Mouse (Mus musculus): ENCODE data around the gene P2ry6. TPM values are rescaled to one million over a fixed set of nuclear protein-coding genes. Genes with fewer than 3 reads are reported as not detected.
A peak's percentile ranks its signal among the peaks of the same experiment; 100 is the strongest.

The P2ry6 gene
- polyA plus RNA-seq, 1 experiment: 1.3 TPM

GRCm38 (mm10) chr7:100911791-100912190 is 62.7 kb downstream of the P2ry6 start:
- Histone ChIP-seq H3K4me3 (replicated peaks; ENCODE audit: control insufficient read depth, low read depth, low read length) (no peak overlapping the region), H3K4me1 (ENCODE audit: control insufficient read depth, insufficient read depth, low read length) (no peaks in the 10 kb centered on the region), H3K27ac (ENCODE audit: control insufficient read depth, insufficient read depth, low read depth, low read length, poor library complexity) (no peak overlapping the region)
- 86% methylated on average over 9 of the region's 9 CpGs for WGBS
- TF ChIP-seq POLR2A (IDR thresholded peaks at IDR 0.05; ENCODE audit: borderline replicate concordance, control insufficient read depth, low read depth, low read length): no peak
- no peak for TF ChIP-seq CTCF (IDR thresholded peaks at IDR 0.05; ENCODE audit: control insufficient read depth, insufficient read depth, low read length)

DNA sequence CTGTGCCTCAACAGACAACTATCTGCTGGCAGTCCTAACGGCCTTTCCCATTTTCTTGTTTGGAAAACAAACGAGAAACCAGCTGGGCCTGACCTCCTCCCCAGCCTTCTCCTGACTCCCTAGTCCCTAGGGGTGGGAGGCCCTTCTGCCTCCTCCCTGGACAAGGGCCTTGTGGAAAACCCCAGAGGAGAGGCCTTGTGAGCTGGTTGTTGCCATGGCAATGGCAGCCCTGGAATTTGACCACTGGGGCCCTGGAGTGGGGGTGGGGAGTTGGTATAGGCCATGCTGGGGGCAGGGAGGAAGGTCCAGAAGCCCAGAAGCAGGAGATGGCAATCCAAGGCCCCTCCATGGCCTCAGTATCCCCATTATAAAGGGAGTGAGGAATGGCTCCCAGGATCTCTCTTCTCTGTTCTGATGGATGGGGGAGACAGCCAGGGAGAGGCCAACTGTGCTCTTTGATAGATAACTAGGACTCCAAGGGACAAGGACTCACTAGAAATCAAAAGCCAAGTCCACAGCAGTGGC is 63.1 kb downstream of the P2ry6 start:
- Histone ChIP-seq H3K4me3 (replicated peaks; ENCODE audit: control insufficient read depth, low read depth, low read length) (no peak overlapping the region), H3K4me1 (ENCODE audit: control insufficient read depth, insufficient read depth, low read length) (no peaks in the 10 kb centered on the region), H3K27ac (ENCODE audit: control insufficient read depth, insufficient read depth, low read depth, low read length, poor library complexity) (no peak overlapping the region)
- 85% methylated on average over 2 of the region's 2 CpGs for WGBS
- TF ChIP-seq CTCF (IDR thresholded peaks at IDR 0.05; ENCODE audit: control insufficient read depth, insufficient read depth, low read length): no peak
- no peak for TF ChIP-seq POLR2A (IDR thresholded peaks at IDR 0.05; ENCODE audit: borderline replicate concordance, control insufficient read depth, low read depth, low read length)

DNA sequence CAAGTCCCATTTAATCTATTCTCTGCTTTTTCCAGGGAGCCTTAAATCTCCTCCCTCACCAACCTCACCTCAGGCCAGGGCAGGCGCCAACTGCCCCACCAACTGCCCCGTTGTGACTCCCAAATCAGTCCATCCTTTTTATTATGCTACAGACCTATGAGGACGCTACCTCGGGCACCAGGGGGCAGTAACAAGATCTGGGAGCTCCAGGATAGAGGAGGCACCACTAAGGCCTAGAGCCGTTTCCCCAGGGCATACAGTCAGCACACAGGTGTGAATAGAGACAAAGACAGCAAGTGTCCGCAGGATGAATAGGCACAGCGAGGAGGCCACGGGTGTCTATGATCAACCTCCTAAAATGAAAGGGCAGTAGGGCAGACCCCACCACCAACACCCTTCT is 65.9 kb downstream of the P2ry6 start:
- Histone ChIP-seq H3K27ac (ENCODE audit: control insufficient read depth, insufficient read depth, low read depth, low read length, poor library complexity) (no peak overlapping the region), H3K4me3 (replicated peaks; ENCODE audit: control insufficient read depth, low read depth, low read length) (no peak overlapping the region), H3K4me1 (ENCODE audit: control insufficient read depth, insufficient read depth, low read length) (no peaks in the 10 kb centered on the region)
- TF ChIP-seq POLR2A (IDR thresholded peaks at IDR 0.05; ENCODE audit: borderline replicate concordance, control insufficient read depth, low read depth, low read length) (no peak), CTCF (IDR thresholded peaks at IDR 0.05; ENCODE audit: control insufficient read depth, insufficient read depth, low read length) (peak; percentile 22; the same call in 1 of the 2 replicates)
- 51% methylated on average over 8 of the region's 8 CpGs for WGBS

DNA sequence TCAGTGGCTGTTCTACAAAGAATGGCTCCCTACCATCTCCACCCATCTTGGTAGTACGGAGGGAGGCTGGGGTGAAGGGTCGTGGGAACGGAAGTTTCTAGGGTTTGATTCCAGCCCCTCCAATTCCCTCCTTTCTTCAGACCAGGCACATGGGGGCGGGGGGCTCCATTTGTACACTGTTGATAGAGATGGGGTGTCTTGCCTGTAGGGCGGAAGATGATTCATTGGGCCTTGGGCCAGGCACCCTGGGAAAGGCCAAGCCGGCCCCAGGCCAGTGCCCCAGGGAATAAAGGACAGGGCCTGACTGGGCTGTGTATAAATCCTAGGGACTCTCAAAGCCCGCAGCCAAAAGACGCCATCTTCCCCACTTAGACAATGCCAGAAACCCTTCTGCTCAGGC is 66.4 kb downstream of the P2ry6 start:
- no peak for TF ChIP-seq CTCF (IDR thresholded peaks at IDR 0.05; ENCODE audit: control insufficient read depth, insufficient read depth, low read length)
- WGBS: 86% methylated on average over 8 of the region's 8 CpGs
- no peak overlapping the region for H3K4me3 ChIP-seq (replicated peaks; ENCODE audit: control insufficient read depth, low read depth, low read length)
- H3K27ac ChIP-seq (ENCODE audit: control insufficient read depth, insufficient read depth, low read depth, low read length, poor library complexity): no peak overlapping the region
- H3K4me1 ChIP-seq (ENCODE audit: control insufficient read depth, insufficient read depth, low read length): no peaks in the 10 kb centered on the region

DNA sequence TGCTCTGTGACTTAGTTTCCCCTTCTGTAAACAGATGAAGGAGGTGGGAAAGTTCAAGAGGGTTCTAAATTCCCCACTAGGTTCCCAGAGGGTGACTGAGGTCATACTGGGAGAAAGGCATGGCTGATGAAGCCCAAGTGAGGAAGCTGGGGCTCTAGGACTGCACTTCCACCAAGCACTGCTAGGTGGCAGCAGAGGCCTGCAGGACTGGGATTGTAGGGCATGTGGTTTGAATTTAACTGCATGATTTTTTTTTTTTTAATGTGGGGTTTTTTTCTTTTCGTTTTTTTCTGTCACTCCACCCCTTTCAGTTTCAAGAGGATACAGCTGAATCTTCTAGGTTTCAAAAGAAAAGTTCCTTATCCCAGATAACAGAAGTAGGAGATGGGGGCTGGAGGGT is 67.2 kb downstream of the P2ry6 start:
- WGBS: 0% methylated on average over 1 of the region's 1 CpGs

DNA sequence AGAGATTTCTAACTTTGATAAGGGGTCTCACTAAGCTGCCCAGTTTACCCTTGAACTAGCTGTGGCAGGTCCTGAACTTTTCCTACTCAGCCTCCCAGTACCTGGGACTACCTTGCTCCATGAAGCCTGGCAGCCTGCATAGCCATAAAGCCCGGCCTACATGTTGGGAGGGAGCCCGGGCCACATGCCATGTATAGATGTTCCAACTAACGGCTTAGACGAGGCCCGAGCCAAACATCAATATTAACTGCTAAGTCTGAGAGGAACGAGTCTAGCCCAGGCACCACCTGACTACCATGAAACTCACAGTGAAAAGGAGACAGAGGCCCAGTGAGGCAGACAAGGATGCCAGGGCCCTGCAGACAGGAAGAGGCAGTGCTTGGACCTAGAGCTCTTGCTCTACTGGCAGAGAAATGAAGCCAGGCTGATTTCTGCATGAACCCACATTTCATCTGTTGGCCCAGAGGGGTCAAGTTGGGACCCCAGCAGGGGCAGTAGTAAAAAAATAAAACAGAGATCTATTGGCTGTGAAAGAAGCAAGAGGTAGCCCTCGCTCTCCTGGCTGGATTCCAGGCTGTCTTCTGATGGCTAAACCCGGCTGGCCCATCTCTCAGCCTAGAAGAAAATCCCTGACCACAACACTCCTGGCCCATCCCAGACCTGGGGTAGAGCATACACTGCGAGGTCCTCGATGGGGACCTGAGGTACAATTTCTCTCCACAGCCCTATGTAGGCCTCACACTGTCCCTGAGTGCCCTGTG is 68.2 kb downstream of the P2ry6 start:
- no peak overlapping the region for H3K27ac ChIP-seq (ENCODE audit: control insufficient read depth, insufficient read depth, low read depth, low read length, poor library complexity)
- H3K4me1 ChIP-seq (ENCODE audit: control insufficient read depth, insufficient read depth, low read length): no peaks in the 10 kb centered on the region
- no peak overlapping the region for H3K4me3 ChIP-seq (replicated peaks; ENCODE audit: control insufficient read depth, low read depth, low read length)
- TF ChIP-seq CTCF (IDR thresholded peaks at IDR 0.05; ENCODE audit: control insufficient read depth, insufficient read depth, low read length) (no peak), POLR2A (IDR thresholded peaks at IDR 0.05; ENCODE audit: borderline replicate concordance, control insufficient read depth, low read depth, low read length) (no peak)
- WGBS: 82% methylated on average over 10 of the region's 10 CpGs

More for the DNA sequence above, 67.2 kb downstream of the P2ry6 start:
- Histone ChIP-seq H3K4me1 (ENCODE audit: control insufficient read depth, insufficient read depth, low read length) (no peaks in the 10 kb centered on the region), H3K4me3 (replicated peaks; ENCODE audit: control insufficient read depth, low read depth, low read length) (no peak overlapping the region), H3K27ac (ENCODE audit: control insufficient read depth, insufficient read depth, low read depth, low read length, poor library complexity) (no peak overlapping the region)
- TF ChIP-seq CTCF (IDR thresholded peaks at IDR 0.05; ENCODE audit: control insufficient read depth, insufficient read depth, low read length): peak; percentile 95
- TF ChIP-seq POLR2A (IDR thresholded peaks at IDR 0.05; ENCODE audit: borderline replicate concordance, control insufficient read depth, low read depth, low read length): no peak

- H3K4me3 ChIP-seq (replicated peaks; ENCODE audit: control insufficient read depth, low read depth, low read length): no peak overlapping the region
- H3K4me1 ChIP-seq (ENCODE audit: control insufficient read depth, insufficient read depth, low read length): no peaks in the 10 kb centered on the region
- WGBS: 85% methylated on average over 7 of the region's 7 CpGs
- TF ChIP-seq POLR2A (IDR thresholded peaks at IDR 0.05; ENCODE audit: borderline replicate concordance, control insufficient read depth, low read depth, low read length) (no peak), CTCF (IDR thresholded peaks at IDR 0.05; ENCODE audit: control insufficient read depth, insufficient read depth, low read length) (no peak)
- H3K27ac ChIP-seq (ENCODE audit: control insufficient read depth, insufficient read depth, low read depth, low read length, poor library complexity): no peak overlapping the region
Measured at GRCm38 (mm10) chr7:100905037-100905436, 69.4 kb downstream of the P2ry6 start.

- WGBS: 57% methylated on average over 5 of the region's 5 CpGs
- Histone ChIP-seq H3K4me3 (replicated peaks; ENCODE audit: control insufficient read depth, low read depth, low read length) (no peak overlapping the region), H3K4me1 (ENCODE audit: control insufficient read depth, insufficient read depth, low read length) (no peaks in the 10 kb centered on the region), H3K27ac (ENCODE audit: control insufficient read depth, insufficient read depth, low read depth, low read length, poor library complexity) (no peak overlapping the region)
- TF ChIP-seq CTCF (IDR thresholded peaks at IDR 0.05; ENCODE audit: control insufficient read depth, insufficient read depth, low read length): no peak
- no peak for TF ChIP-seq POLR2A (IDR thresholded peaks at IDR 0.05; ENCODE audit: borderline replicate concordance, control insufficient read depth, low read depth, low read length)
Measured at GRCm38 (mm10) chr7:100904612-100905011, 69.8 kb downstream of the P2ry6 start.
